ENCODE assay signal across 9 mouse cellular contexts in genomic region chr17:37044651-37045244, GRCm38 (mm10). TPM values are rescaled to one million over a fixed set of nuclear protein-coding genes. Genes with fewer than 3 reads are reported as not detected.
A peak's percentile ranks its signal among the peaks of the same experiment; 100 is the strongest.
DNase-seq lines count a peak whose midpoint lies in the region; ATAC-seq and TF ChIP-seq lines count a peak whose summit lies in the region.
"Had no signal": no experiment of that assay in that cellular context is flagged by ENCODE, and none has a peak within 500 bp of the region (broad histone marks: within the 10 kb centered on the region; RNA-seq: fewer than 3 reads in every experiment).

No protein-coding gene starts in this region.

- H3K4me2 ChIP-seq in kidney, embryonic 14.5 days (replicated peaks; ENCODE audit: low read depth, low read length), result peak overlapping the region; percentile 90
- H3K4me2 ChIP-seq in embryonic facial prominence, embryonic 15.5 days (replicated peaks), result peak overlapping the region; percentile 92; the same call in 1 of the 2 replicates
- H3K4me2 ChIP-seq in myocyte (ENCODE audit: low read depth), result peak overlapping the region; percentile 73

- no peak for TF ChIP-seq POLR2A in myocyte (IDR thresholded peaks at IDR 0.05; ENCODE audit: insufficient read length, low read depth)

- no peak for ATAC-seq in kidney, embryonic 14.5 days (ENCODE audit: low FRiP score, low TSS enrichment)
- ATAC-seq in embryonic facial prominence, embryonic 15.5 days (ENCODE audit: insufficient number of reproducible peaks, low FRiP score, low TSS enrichment, low read depth), result no peak

- no peaks in the 10 kb centered on the region; the same call in 1 of the 2 replicates for H3K27me3 ChIP-seq in kidney, embryonic 14.5 days (ENCODE audit: control insufficient read depth, insufficient read depth, low read length)
- H3K27me3 ChIP-seq in embryonic facial prominence, embryonic 15.5 days, result peaks cover 4% of the 10 kb centered on the region; the same call in 1 of the 2 replicates
- H3K27me3 ChIP-seq in limb, embryonic 10.5 days (ENCODE audit: low read depth, poor library complexity, severe bottlenecking), result peaks cover 28% of the 10 kb centered on the region
- no peaks in the 10 kb centered on the region for H3K27me3 ChIP-seq in myocyte (ENCODE audit: control insufficient read depth, insufficient read depth, insufficient read length)

- H3K36me3 ChIP-seq in kidney, embryonic 14.5 days (ENCODE audit: control insufficient read depth, insufficient read depth, low read length), result no peaks in the 10 kb centered on the region
- H3K36me3 ChIP-seq in embryonic facial prominence, embryonic 15.5 days, result no peaks in the 10 kb centered on the region
- H3K36me3 ChIP-seq in limb, embryonic 10.5 days, result no peaks in the 10 kb centered on the region
- H3K36me3 ChIP-seq in myocyte (ENCODE audit: control insufficient read depth, insufficient read depth), result no peaks in the 10 kb centered on the region

- H3K9me3 ChIP-seq in kidney, embryonic 14.5 days (ENCODE audit: control insufficient read depth, low read length), result no peaks in the 10 kb centered on the region
- no peaks in the 10 kb centered on the region for H3K9me3 ChIP-seq in embryonic facial prominence, embryonic 15.5 days (replicated peaks)
- H3K9me3 ChIP-seq in limb, embryonic 10.5 days (replicated peaks), result no peaks in the 10 kb centered on the region

- no peak overlapping the region for H3K27ac ChIP-seq in kidney, embryonic 14.5 days (ENCODE audit: low read depth, low read length)
- peak overlapping the region; percentile 77; the same call in 1 of the 2 replicates for H3K27ac ChIP-seq in embryonic facial prominence, embryonic 15.5 days (replicated peaks)
- H3K27ac ChIP-seq in limb, embryonic 10.5 days, result peak overlapping the region; percentile 96; the same call in 1 of the 2 replicates

- 78% methylated on average over 7 of the region's 7 CpGs for WGBS in kidney, embryonic 14.5 days
- 62% methylated on average over 7 of the region's 7 CpGs for WGBS in embryonic facial prominence, embryonic 15.5 days
- 83% methylated on average over 7 of the region's 7 CpGs for WGBS in limb, embryonic 10.5 days

- peaks cover 14% of the 10 kb centered on the region for H3K4me1 ChIP-seq in kidney, embryonic 14.5 days (ENCODE audit: control insufficient read depth, insufficient read depth, low read length)
- H3K4me1 ChIP-seq in embryonic facial prominence, embryonic 15.5 days, result peaks cover 29% of the 10 kb centered on the region
- H3K4me1 ChIP-seq in limb, embryonic 10.5 days, result peaks cover 33% of the 10 kb centered on the region

- no peak for DNase-seq in kidney, postnatal 4 days
- no peak for DNase-seq in limb, embryonic 10.5 days (ENCODE audit: low spot score)
- no peak for DNase-seq in right cerebral cortex, postnatal 4 days
- DNase-seq in thymus, adult 18-20 months, result no peak
- DNase-seq in adrenal gland, postnatal 36 days, result no peak

- no peaks in the 10 kb centered on the region for H3K79me2 ChIP-seq in myocyte (ENCODE audit: control insufficient read depth, insufficient read depth)

- no peak overlapping the region for H3ac ChIP-seq in myocyte (ENCODE audit: control insufficient read depth, insufficient read length)

- peak overlapping the region; percentile 77; the same call in 1 of the 2 replicates for H3K4me3 ChIP-seq in kidney, embryonic 14.5 days (ENCODE audit: low read length)
- peak overlapping the region; percentile 68 for H3K4me3 ChIP-seq in embryonic facial prominence, embryonic 15.5 days (replicated peaks)
- peak overlapping the region; percentile 94 for H3K4me3 ChIP-seq in limb, embryonic 10.5 days
- H3K4me3 ChIP-seq in myocyte, result peak overlapping the region; percentile 47

- no peak overlapping the region for H3K9ac ChIP-seq in kidney, embryonic 14.5 days (ENCODE audit: low read depth, low read length)
- H3K9ac ChIP-seq in embryonic facial prominence, embryonic 15.5 days, result no peak overlapping the region

TF ChIP-seq in myocyte, 11 proteins besides CTCF, POLR2A, EP300 and RAD21:
- no peak for TF ChIP-seq POLR2AphosphoS2 (IDR thresholded peaks at IDR 0.05; ENCODE audit: insufficient read length, low read depth)
- no peak for TF ChIP-seq E2F4 (IDR thresholded peaks at IDR 0.05; ENCODE audit: insufficient read depth)

RNA-seq across cellular contexts. Expression of gene Gabbr1, which starts 1.0 kb away (rescaled TPM):
- 8.1 and 11.6 TPM in 2 replicates for polyA plus RNA-seq in kidney, embryonic 14.5 days (2014; fragmentation: Nextera tagmentation; extraction: Ambion mirVana)
- polyA plus RNA-seq in embryonic facial prominence, embryonic 15.5 days (2015; fragmentation: Nextera tagmentation; extraction: Ambion mirVana), result 11.5 and 15.0 TPM in 2 replicates
- 6.6 and 9.0 TPM in 2 replicates for polyA plus RNA-seq in limb, embryonic 10.5 days (2016; fragmentation: Nextera tagmentation; extraction: Ambion mirVana)
- polyA plus RNA-seq in myocyte (2012; fragmentation: generic; extraction: Trizol), result 15.9 TPM
- total RNA-seq in adrenal gland, postnatal 36 days (2021), result 10 to 100 TPM; 23.7 to 26.4 TPM

RNA-seq across cellular contexts. Expression of gene Mog, which starts 21.6 kb away (rescaled TPM):
- polyA plus RNA-seq in kidney, embryonic 14.5 days (2014; fragmentation: Nextera tagmentation; extraction: Ambion mirVana), result 0.12 and 0.14 TPM in 2 replicates
- 0.09 TPM in 1 of 2 replicates, not detected in the other for polyA plus RNA-seq in embryonic facial prominence, embryonic 15.5 days (2015; fragmentation: Nextera tagmentation; extraction: Ambion mirVana)
- 0.08 and 0.20 TPM in 2 replicates for polyA plus RNA-seq in limb, embryonic 10.5 days (2016; fragmentation: Nextera tagmentation; extraction: Ambion mirVana)
- 0.04 TPM for polyA plus RNA-seq in myocyte (2012; fragmentation: generic; extraction: Trizol)
- total RNA-seq in adrenal gland, postnatal 36 days (2021), result not detected
- total RNA-seq: heart, postnatal 25 days had no signal

RNA-seq across cellular contexts. Expression of gene Olfr90, which starts 43.6 kb away (rescaled TPM):
- polyA plus RNA-seq in kidney, embryonic 14.5 days (2014; fragmentation: Nextera tagmentation; extraction: Ambion mirVana), result not detected in 2 replicates
- polyA plus RNA-seq in embryonic facial prominence, embryonic 15.5 days (2015; fragmentation: Nextera tagmentation; extraction: Ambion mirVana), result 0.07 TPM in 1 of 2 replicates, not detected in the other
- polyA plus RNA-seq in limb, embryonic 10.5 days (2016; fragmentation: Nextera tagmentation; extraction: Ambion mirVana), result 0.06 TPM in 1 of 2 replicates, not detected in the other
- not detected for polyA plus RNA-seq in myocyte (2012; fragmentation: generic; extraction: Trizol)
- not detected for total RNA-seq in adrenal gland, postnatal 36 days (2021)
- total RNA-seq: heart, postnatal 25 days had no signal

RNA-seq across cellular contexts. Expression of gene Zfp57, which starts 43.8 kb away (rescaled TPM):
- 44.6 and 67.5 TPM in 2 replicates for polyA plus RNA-seq in kidney, embryonic 14.5 days (2014; fragmentation: Nextera tagmentation; extraction: Ambion mirVana)
- polyA plus RNA-seq in embryonic facial prominence, embryonic 15.5 days (2015; fragmentation: Nextera tagmentation; extraction: Ambion mirVana), result 52.2 and 62.2 TPM in 2 replicates
- polyA plus RNA-seq in limb, embryonic 10.5 days (2016; fragmentation: Nextera tagmentation; extraction: Ambion mirVana), result 69.9 and 92.6 TPM in 2 replicates
- polyA plus RNA-seq in myocyte (2012; fragmentation: generic; extraction: Trizol), result 14.2 TPM
- 1 to 10 TPM; 1.5 to 3.3 TPM for total RNA-seq in adrenal gland, postnatal 36 days (2021)

RNA-seq across cellular contexts. Expression of gene Olfr91, which starts 53.3 kb away (rescaled TPM):
- not detected in 2 replicates for polyA plus RNA-seq in kidney, embryonic 14.5 days (2014; fragmentation: Nextera tagmentation; extraction: Ambion mirVana)
- polyA plus RNA-seq in embryonic facial prominence, embryonic 15.5 days (2015; fragmentation: Nextera tagmentation; extraction: Ambion mirVana), result not detected in 2 replicates
- polyA plus RNA-seq in limb, embryonic 10.5 days (2016; fragmentation: Nextera tagmentation; extraction: Ambion mirVana), result 0.05 TPM in 1 of 2 replicates, not detected in the other
- not detected for polyA plus RNA-seq in myocyte (2012; fragmentation: generic; extraction: Trizol)
- total RNA-seq in adrenal gland, postnatal 36 days (2021), result not detected
- total RNA-seq: heart, postnatal 25 days had no signal
